Mouse (Mus musculus) lung, embryonic 14.5 days (tissue): ENCODE measurements at regions not wholly inside any gene's neighbourhood (a gene's known extent, or its start where the extent isn't known, plus 50 kb on each side); places are given as distances from the start of the nearest gene placed in this dataset.
A peak's percentile ranks its signal among the peaks of the same experiment; 100 is the strongest.

ENCODE experiments used
- ATAC-seq: fragments of 200-750 bp; cut with Nextera tagmentation; 2 replicates; pipeline ENCODE4 v1.8.0; 2017; ENCODE audit warnings: mild to moderate bottlenecking, moderate TSS enrichment, moderate library complexity; ENCODE audit not compliant: insufficient read depth
- DNase-seq: peaks from one replicate; pipeline ENCODE4 v3.0.0-alpha.2; 2015
- H3K27ac ChIP-seq: fragments of 300-500 bp; sonication (generic); 2 replicates; pipeline ENCODE4 v1.5.1; 2014; ENCODE audit warnings: low read depth, mild to moderate bottlenecking, moderate library complexity
- H3K27me3 ChIP-seq: fragments of 300-500 bp; sonication (generic); 2 replicates; pipeline ENCODE4 v1.6.1; 2014; ENCODE audit warnings: low read length, control low read depth; ENCODE audit not compliant: insufficient read depth
- H3K36me3 ChIP-seq: fragments of 300-500 bp; sonication (generic); 2 replicates; pipeline ENCODE4 v1.6.1; 2014; ENCODE audit warnings: control low read depth; ENCODE audit not compliant: insufficient read depth
- H3K4me1 ChIP-seq: fragments of 300-500 bp; sonication (generic); 2 replicates; pipeline ENCODE4 v1.6.1; 2014; ENCODE audit warnings: antibody characterized with exemption, control low read depth; ENCODE audit not compliant: insufficient read depth
- H3K4me2 ChIP-seq: fragments of 300-500 bp; sonication (generic); 2 replicates; pipeline ENCODE4 v1.6.1; 2014; ENCODE audit warnings: mild to moderate bottlenecking
- H3K4me3 ChIP-seq: fragments of 300-500 bp; sonication (generic); 2 replicates; pipeline ENCODE4 v1.5.1; 2014; ENCODE audit warnings: low read depth, low read length
- H3K9ac ChIP-seq: fragments of 300-500 bp; sonication (generic); 2 replicates; pipeline ENCODE4 v1.6.1; 2014
- H3K9me3 ChIP-seq: fragments of 300-500 bp; sonication (generic); 2 replicates; pipeline ENCODE4 v1.6.1; 2016; ENCODE audit warnings: low read depth, low read length, control low read depth
- CTCF ChIP-seq: IDR thresholded peaks from 2 replicates; pipeline ENCODE4 v1.5.1; 2016; ENCODE audit warnings: antibody characterized with exemption, low read depth
- WGBS: fragments of 180-500 bp; shearing (Covaris S2); extraction: QIAGEN DNeasy Blood & Tissue Kit; methylation state at CpG from one replicate; pipeline ENCODE4 v1.1.7; 2014; 5-methylcytosine and 5-hydroxymethylcytosine counted together

- H3K4me1 ChIP-seq: peaks cover 12% of the 10 kb centered on the region; the same call in 1 of the 2 replicates
- no peaks in the 10 kb centered on the region for H3K9me3 ChIP-seq
- H3K4me2 ChIP-seq: no peak overlapping the region
- no peaks in the 10 kb centered on the region for H3K27me3 ChIP-seq
- H3K9ac ChIP-seq: no peak overlapping the region
- 50% methylated on average over 3 of the region's 3 CpGs for WGBS
- H3K4me3 ChIP-seq: no peak overlapping the region
- DNase-seq: no peak
- H3K36me3 ChIP-seq: no peaks in the 10 kb centered on the region
- no peak for TF ChIP-seq CTCF
- ATAC-seq: no peak
- peak overlapping the region; percentile 60; the same call in 1 of the 2 replicates for H3K27ac ChIP-seq
Observed at GRCm38 (mm10) chr1:137650629-137651028, 524.9 kb downstream of the Ptprc start.

GRCm38 (mm10) chr1:137650082-137650481, 525.4 kb downstream of the Ptprc start:
- Histone ChIP-seq H3K36me3 (no peaks in the 10 kb centered on the region), H3K4me3 (no peak overlapping the region), H3K4me2 (no peak overlapping the region), H3K9ac (no peak overlapping the region), H3K9me3 (no peaks in the 10 kb centered on the region), H3K4me1 (peaks cover 12% of the 10 kb centered on the region; the same call in 1 of the 2 replicates), H3K27ac (no peak overlapping the region), H3K27me3 (no peaks in the 10 kb centered on the region)
- TF ChIP-seq CTCF: no peak
- peak; percentile 67; the same call in 1 of the 2 replicates for ATAC-seq
- WGBS: 2% methylated on average over 2 of the region's 2 CpGs
- DNase-seq: peak; percentile 45

- TF ChIP-seq CTCF: no peak
- no peaks in the 10 kb centered on the region for H3K27me3 ChIP-seq
- WGBS: 86% methylated on average over 1 of the region's 1 CpGs
- no peak overlapping the region for H3K9ac ChIP-seq
- no peak for DNase-seq
- no peak overlapping the region for H3K4me2 ChIP-seq
- H3K9me3 ChIP-seq: no peaks in the 10 kb centered on the region
- H3K4me3 ChIP-seq: no peak overlapping the region
- no peaks in the 10 kb centered on the region for H3K36me3 ChIP-seq
- ATAC-seq: no peak
- no peak overlapping the region for H3K27ac ChIP-seq
- H3K4me1 ChIP-seq: peaks cover 8% of the 10 kb centered on the region; the same call in 1 of the 2 replicates
Observed at GRCm38 (mm10) chr1:137648832-137649231, 526.7 kb downstream of the Ptprc start.

- peak; percentile 79 for ATAC-seq
- Histone ChIP-seq H3K4me1 (no peaks in the 10 kb centered on the region), H3K4me3 (no peak overlapping the region), H3K36me3 (no peaks in the 10 kb centered on the region), H3K4me2 (no peak overlapping the region), H3K9me3 (no peaks in the 10 kb centered on the region), H3K9ac (no peak overlapping the region), H3K27ac (no peak overlapping the region), H3K27me3 (no peaks in the 10 kb centered on the region)
- WGBS: 36% methylated on average over 6 of the region's 6 CpGs
- TF ChIP-seq CTCF: no peak
- DNase-seq: peak; percentile 68
Observed at GRCm38 (mm10) chr1:137644601-137645040, 530.9 kb downstream of the Ptprc start.

GRCm38 (mm10) chr1:137643508-137643907, 532.0 kb downstream of the Ptprc start:
- no peak for TF ChIP-seq CTCF

GRCm38 (mm10) chr1:137640848-137641247, 534.7 kb downstream of the Ptprc start:
- WGBS: 31% methylated on average over 7 of the region's 7 CpGs
- Histone ChIP-seq H3K9me3 (no peaks in the 10 kb centered on the region), H3K4me2 (no peak overlapping the region), H3K27ac (no peak overlapping the region), H3K36me3 (no peaks in the 10 kb centered on the region), H3K9ac (no peak overlapping the region), H3K27me3 (no peaks in the 10 kb centered on the region), H3K4me3 (no peak overlapping the region), H3K4me1 (no peaks in the 10 kb centered on the region)
- no peak for TF ChIP-seq CTCF
- ATAC-seq: no peak
- DNase-seq: no peak

More at GRCm38 (mm10) chr1:137643508-137643907, 532.0 kb downstream of the Ptprc start:
- Histone ChIP-seq H3K4me2 (no peak overlapping the region), H3K9ac (no peak overlapping the region), H3K4me3 (no peak overlapping the region), H3K9me3 (no peaks in the 10 kb centered on the region), H3K27me3 (no peaks in the 10 kb centered on the region), H3K27ac (no peak overlapping the region), H3K4me1 (no peaks in the 10 kb centered on the region), H3K36me3 (no peaks in the 10 kb centered on the region)
- DNase-seq: peak; percentile 64
- WGBS: 75% methylated on average over 1 of the region's 1 CpGs
- ATAC-seq: no peak

- H3K4me3 ChIP-seq: no peak overlapping the region
- WGBS: 46% methylated on average over 3 of the region's 3 CpGs
- no peak overlapping the region for H3K9ac ChIP-seq
- no peaks in the 10 kb centered on the region for H3K9me3 ChIP-seq
- H3K4me2 ChIP-seq: no peak overlapping the region
- H3K27ac ChIP-seq: no peak overlapping the region
- H3K36me3 ChIP-seq: no peaks in the 10 kb centered on the region
- DNase-seq (no peak), ATAC-seq (no peak)
- H3K27me3 ChIP-seq: no peaks in the 10 kb centered on the region
- TF ChIP-seq CTCF: no peak
- H3K4me1 ChIP-seq: no peaks in the 10 kb centered on the region
Observed at GRCm38 (mm10) chr1:137636947-137637346, 538.6 kb downstream of the Ptprc start.
